Mouse (Mus musculus): Measurements from ENCODE around the gene R3hdm1.

- TF ChIP-seq CTCF (IDR thresholded peaks at IDR 0.05; ENCODE audit: control insufficient read depth, insufficient read depth, low read length) = no peak
- no peak for TF ChIP-seq POLR2A (IDR thresholded peaks at IDR 0.05; ENCODE audit: borderline replicate concordance, control insufficient read depth, low read depth, low read length)
Observed at GRCm38 (mm10) chr1:128068945-128069397, 34.1 kb upstream of the R3hdm1 start.

All from bone marrow, adult 2 months (tissue).